8 mouse cellular contexts compared by ENCODE assay signal in genomic region chr12:40222251-40223081, GRCm38 (mm10). TPM values are rescaled to one million over a fixed set of nuclear protein-coding genes. Genes with fewer than 3 reads are reported as not detected.
DNase-seq lines count a peak whose midpoint lies in the region; ATAC-seq lines count a peak whose summit lies in the region.

No protein-coding gene starts in this region.

- no peaks in the 10 kb centered on the region for H3K27me3 ChIP-seq in intestine, embryonic 15.5 days (replicated peaks)

- H3K4me3 ChIP-seq in intestine, embryonic 15.5 days (replicated peaks): peak overlapping the region; percentile 87

- intact Hi-C loops in gastrocnemius, postnatal 36 days (cut with DNase I): no loop called here
- intact Hi-C loops in left cerebral cortex, postnatal 14 days (cut with DNase I): no loop called here

- peak; percentile 93 for ATAC-seq in intestine, embryonic 15.5 days
- ATAC-seq in megakaryocyte-erythroid progenitor cell, adult 5-6 weeks (replicated peaks; ENCODE audit: low FRiP score, low TSS enrichment, poor library complexity, severe bottlenecking): peak; percentile 67

- no peaks in the 10 kb centered on the region for H3K9me3 ChIP-seq in intestine, embryonic 15.5 days

- peak overlapping the region; percentile 95 for H3K27ac ChIP-seq in intestine, embryonic 15.5 days

- H3K4me2 ChIP-seq in intestine, embryonic 15.5 days (replicated peaks): peak overlapping the region; percentile 61

- WGBS in intestine, embryonic 15.5 days: under 1% methylated on average over 81 of the region's 81 CpGs

- DNase-seq in adrenal gland, adult 8-10 months: peak; percentile 97
- peak; percentile 90 for DNase-seq in embryo, embryonic 11.5 days (ENCODE audit: low read depth, low spot score)
- DNase-seq in gastrocnemius, postnatal 36 days: peak; percentile 91 to 94
- DNase-seq in left cerebral cortex, postnatal 14 days (ENCODE audit: low spot score in 2 of 2): peak; percentile 95 to 97
- peak; percentile 94 for DNase-seq in right cerebral cortex, postnatal 14 days
- peak; percentile 92 to 95 for DNase-seq in urinary bladder, postnatal 36 days (ENCODE audit: low spot score in 2 of 2)

- peaks cover 3% of the 10 kb centered on the region for H3K4me1 ChIP-seq in intestine, embryonic 15.5 days (replicated peaks)

- peak overlapping the region; percentile 86 for H3K9ac ChIP-seq in intestine, embryonic 15.5 days

- no peaks in the 10 kb centered on the region for H3K36me3 ChIP-seq in intestine, embryonic 15.5 days

RNA-seq across cellular contexts. Expression of gene Lsmem1, which starts 23.2 kb away (rescaled TPM):
- total RNA-seq in adrenal gland, adult 8-10 months (2022): under 1 TPM in 3 of 4 experiments, not detected in 1; 0.14 to 0.56 (median 0.28) TPM
- total RNA-seq in gastrocnemius, postnatal 36 days (2021): 10 to 100 TPM; 49.2 to 57.7 TPM
- polyA plus RNA-seq in intestine, embryonic 15.5 days (2015; fragmentation: Nextera tagmentation; extraction: Ambion mirVana): not detected in 2 replicates
- 1 to 10 TPM in 1 of 2 experiments, under 1 TPM in 1; 0.97 to 1.1 TPM for total RNA-seq in left cerebral cortex, postnatal 14 days (2021)
- total RNA-seq in megakaryocyte-erythroid progenitor cell, adult 5-6 weeks (2014; fragmentation: Nextera tagmentation): not detected in 2 replicates
- 1.4 TPM in 1 of 2 replicates, not detected in the other for total RNA-seq in megakaryocyte-erythroid progenitor cell, adult 5-6 weeks (2017)

RNA-seq across cellular contexts. Expression of gene Ifrd1, which starts 25.8 kb away (rescaled TPM):
- total RNA-seq in adrenal gland, adult 8-10 months (2022): 100 to 1,000 TPM; 109 to 173 (median 167) TPM
- 100 to 1,000 TPM in 1 of 2 experiments, 10 to 100 TPM in 1; 91.4 to 119 TPM for total RNA-seq in gastrocnemius, postnatal 36 days (2021)
- 93.6 and 101 TPM in 2 replicates for polyA plus RNA-seq in intestine, embryonic 15.5 days (2015; fragmentation: Nextera tagmentation; extraction: Ambion mirVana)
- total RNA-seq in left cerebral cortex, postnatal 14 days (2021): 10 to 100 TPM; 85.0 to 91.1 TPM
- 76.2 and 99.2 TPM in 2 replicates for total RNA-seq in megakaryocyte-erythroid progenitor cell, adult 5-6 weeks (2014; fragmentation: Nextera tagmentation)
- total RNA-seq in megakaryocyte-erythroid progenitor cell, adult 5-6 weeks (2017): 119 and 171 TPM in 2 replicates

Comparison
In these comparisons a context has a peak if more than half of its experiments do, and no peak if none do; other contexts are left out.
1. Peak in every context shown above with its lines: DNase-seq, ATAC-seq, H3K4me3 ChIP-seq and H3K27ac ChIP-seq.
2. RNA of gene Lsmem1, which starts 23.2 kb away (total RNA-seq): 49.2 to 57.7 TPM in gastrocnemius, postnatal 36 days; 1.4 TPM in megakaryocyte-erythroid progenitor cell, adult 5-6 weeks, 0.97 to 1.1 TPM in left cerebral cortex, postnatal 14 days and 0.14 to 0.56 TPM in adrenal gland, adult 8-10 months; every median in the first group is over 10 times any median in the second.